Mouse (Mus musculus) cerebellum, postnatal 25 days (tissue): ENCODE data around the gene Pou3f1.

Experiments
- DNase-seq, 2 experiments: peaks; one replicate each; pipeline ENCODE4 v3.0.0; 2021; ENCODE audit warnings: mixed read lengths in 2 of 2

Pou3f1 gene

DNA sequence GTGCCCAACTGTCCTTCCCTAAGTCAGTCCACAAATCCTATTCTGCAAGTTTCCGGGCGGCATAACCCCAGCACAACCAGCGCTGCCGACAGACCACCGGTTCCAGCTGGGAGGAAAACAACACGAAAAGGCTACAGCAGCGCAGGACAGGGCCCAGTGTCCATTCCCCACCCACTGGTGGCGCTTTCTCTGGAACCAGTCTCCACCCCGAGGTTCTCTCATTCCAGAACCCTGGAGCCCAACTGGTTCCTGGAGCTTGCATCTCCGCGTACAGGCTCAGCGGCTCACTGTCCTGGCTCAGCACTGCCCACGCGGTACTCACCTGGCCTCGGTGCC is at the start of gene Pou3f1:
Gene Pou3f1 (plus strand): TSS at position 290 of the 336 bp plus-strand sequence.
- peak in 1 of 2 experiments; percentile 54 for DNase-seq

DNA sequence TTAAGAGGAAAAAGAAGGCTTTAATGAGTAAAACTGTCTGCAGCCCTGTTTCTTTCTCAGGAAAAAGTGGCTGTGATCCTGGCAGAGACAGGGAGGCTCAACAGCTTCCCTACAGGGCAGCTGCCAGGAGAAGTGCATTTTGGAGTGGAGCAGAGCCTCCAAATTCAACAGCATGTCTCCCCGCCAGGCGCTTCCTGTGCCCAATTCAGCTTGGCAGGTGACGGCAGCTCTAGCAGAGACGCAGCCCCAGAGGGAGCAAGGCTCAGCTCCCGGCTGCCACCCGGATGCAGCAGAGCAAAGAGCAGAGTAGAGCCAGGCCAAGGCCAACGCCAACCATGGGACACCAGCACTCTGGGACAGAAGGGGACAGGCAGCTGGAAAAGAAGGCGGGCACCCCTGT is 49.4 kb upstream of the Pou3f1 start:
- peak; percentile 48 to 58 for DNase-seq

GRCm38 (mm10) chr4:124610066-124610465 is 46.5 kb upstream of the Pou3f1 start:
- no peak for DNase-seq

GRCm38 (mm10) chr4:124610703-124611102 is 45.9 kb upstream of the Pou3f1 start, which contains the start of gene 3100002H09Rik:
Gene 3100002H09Rik, minus strand, starts transcription at chr4:124610803.
- DNase-seq = no peak

- DNase-seq = no peak
Measured at GRCm38 (mm10) chr4:124611768-124612167, 44.8 kb upstream of the Pou3f1 start.

DNA sequence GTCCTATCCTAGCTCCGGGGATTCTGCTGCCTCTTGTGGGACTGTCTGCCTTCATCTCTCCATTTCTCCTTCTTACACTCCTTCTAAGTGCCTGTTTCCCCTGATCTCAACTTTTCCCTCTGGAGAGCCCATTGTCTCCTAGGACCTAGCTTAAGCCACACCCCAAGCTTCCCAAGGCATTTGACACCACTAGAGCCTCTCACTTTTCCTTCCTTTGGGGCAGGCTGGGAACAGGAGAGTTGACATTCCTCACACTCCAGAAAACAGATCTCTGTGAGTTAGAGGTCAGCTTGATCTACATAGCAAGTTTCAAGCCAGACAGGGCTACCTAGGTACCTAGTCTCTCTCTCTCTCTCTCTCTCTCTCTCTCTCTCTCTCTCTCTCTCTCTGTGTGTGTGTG is 42.4 kb upstream of the Pou3f1 start:
- DNase-seq = no peak

DNA sequence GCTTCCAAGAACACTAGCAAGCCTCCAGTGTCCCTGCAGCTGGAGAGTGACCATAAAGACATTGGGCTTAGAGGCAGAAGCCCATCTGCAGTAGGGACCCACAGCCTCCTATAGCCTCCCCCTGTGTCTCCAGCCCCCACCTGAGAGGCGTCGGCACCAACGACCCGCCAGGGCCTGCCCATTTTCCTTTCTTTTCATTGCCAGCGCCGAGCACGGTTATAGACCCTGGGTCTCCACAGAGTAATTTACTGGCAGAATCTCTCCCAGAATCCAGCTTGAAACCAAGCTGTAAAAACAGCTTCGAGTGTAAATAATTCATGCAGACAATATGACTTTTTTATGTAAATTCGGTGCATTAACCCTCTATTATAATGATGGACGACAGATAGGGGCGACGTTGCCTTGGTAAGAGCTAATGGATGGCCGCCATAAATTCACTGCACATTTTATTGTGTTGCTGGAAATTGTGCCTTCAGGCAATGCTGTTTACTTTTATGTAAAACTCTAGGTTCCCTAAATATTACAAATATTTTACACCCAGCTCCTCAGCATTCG is 41.1 kb upstream of the Pou3f1 start:
- no peak for DNase-seq

- DNase-seq = no peak
Measured at GRCm38 (mm10) chr4:124615986-124616385, 40.6 kb upstream of the Pou3f1 start.

DNA sequence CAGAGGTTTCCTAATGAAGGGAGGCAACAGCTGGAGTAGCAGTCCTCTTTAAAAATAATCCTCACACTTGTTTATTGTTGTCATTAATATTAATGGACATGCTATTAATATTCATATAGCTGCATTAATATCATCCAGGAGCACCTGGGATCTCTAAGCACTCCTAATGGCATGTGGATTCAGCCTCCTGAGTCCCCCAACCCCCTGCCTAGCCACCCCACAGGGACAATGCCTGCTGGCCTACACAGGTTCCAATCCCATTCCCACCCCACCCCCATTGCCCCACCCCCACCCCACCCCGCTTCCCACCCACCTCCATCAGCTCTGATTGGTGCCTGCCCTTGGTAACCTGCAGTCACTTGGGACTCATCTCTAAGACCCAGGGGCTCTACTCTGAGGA is 40.0 kb upstream of the Pou3f1 start:
- DNase-seq = no peak

DNA sequence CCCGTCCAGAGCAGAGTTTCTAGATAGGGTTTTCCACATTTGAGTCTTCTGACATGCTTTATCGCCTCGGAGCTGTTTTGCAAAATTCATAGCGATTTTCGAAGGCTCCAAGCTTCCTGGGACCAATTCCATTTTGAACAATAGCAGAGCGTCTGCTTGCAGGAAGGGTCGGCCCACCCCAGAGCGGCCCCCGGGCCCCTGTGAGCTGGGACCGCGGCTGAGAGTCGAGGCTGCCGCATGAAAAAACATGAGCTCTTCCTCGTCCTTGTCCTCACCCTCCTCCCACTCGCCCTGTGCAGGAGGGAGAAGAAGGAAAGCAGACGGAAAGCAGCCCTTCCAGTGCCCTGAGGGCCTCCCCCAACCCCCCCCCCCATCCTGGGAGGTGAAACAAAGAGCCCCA is 38.0 kb upstream of the Pou3f1 start:
- DNase-seq = no peak

DNA sequence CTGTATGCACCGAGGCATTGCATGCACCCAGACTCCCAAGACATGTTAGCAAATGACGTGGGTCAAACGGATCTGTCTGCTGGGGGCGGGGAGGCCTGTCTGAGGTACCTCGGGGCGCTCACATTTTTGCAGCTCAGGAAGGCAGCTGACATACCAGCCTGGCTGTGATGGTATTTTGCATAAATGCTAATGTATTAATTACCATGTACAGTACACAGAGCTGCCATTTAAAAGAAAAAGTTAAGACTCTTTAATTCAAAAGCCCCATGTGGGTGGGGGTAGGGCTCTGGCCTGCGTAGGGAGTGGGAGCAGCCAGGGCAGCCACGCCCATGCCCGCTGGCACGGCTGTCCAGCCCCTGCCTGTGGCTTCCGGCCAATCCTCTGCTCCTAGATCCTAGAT is 35.2 kb upstream of the Pou3f1 start:
- DNase-seq = no peak

DNA sequence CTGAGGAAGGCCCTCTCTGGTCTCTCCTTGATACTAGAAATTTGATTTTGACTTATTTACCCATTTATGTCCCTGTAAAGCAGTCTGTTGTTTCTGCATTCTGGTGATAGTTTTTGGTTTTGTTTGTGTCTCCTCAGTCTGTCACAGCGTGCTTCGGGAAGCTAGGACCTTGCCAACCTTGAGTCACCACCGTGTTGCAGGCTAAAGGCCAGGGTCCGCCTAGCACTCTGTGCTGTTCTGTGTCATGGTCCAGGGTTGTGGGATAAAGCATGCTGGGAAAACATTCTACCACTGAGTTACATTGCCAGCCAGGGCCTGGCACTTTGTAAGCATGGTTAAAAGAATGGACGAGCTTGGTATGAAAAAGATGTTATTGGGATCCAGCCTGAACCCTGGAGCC is 34.0 kb upstream of the Pou3f1 start:
- DNase-seq = no peak

- peak; percentile 13 to 14 for DNase-seq
Measured at GRCm38 (mm10) chr4:124624111-124624581, 32.5 kb upstream of the Pou3f1 start.

GRCm38 (mm10) chr4:124626836-124627235 is 29.8 kb upstream of the Pou3f1 start:
- no peak for DNase-seq

DNA sequence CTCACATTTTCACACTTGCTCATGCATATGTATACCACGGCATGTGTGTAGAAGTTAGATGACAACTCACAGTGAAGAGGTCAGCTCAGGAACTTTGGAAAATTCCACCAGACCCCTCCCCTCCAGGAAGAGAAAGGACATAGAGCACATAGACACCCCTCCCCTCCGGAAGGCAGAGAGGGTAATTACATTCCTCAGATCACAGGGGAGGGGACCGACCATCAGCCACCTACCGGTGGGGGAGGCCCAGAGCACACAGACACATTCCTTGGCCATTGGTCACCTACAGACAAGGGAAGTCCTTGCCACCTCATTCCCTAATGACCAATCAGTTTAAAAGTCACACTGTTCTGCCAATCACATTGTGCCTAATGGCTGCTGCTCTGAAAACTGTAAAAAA is 25.2 kb upstream of the Pou3f1 start:
- no peak for DNase-seq

- DNase-seq = no peak
Measured at GRCm38 (mm10) chr4:124632856-124633255, 23.8 kb upstream of the Pou3f1 start.

DNA sequence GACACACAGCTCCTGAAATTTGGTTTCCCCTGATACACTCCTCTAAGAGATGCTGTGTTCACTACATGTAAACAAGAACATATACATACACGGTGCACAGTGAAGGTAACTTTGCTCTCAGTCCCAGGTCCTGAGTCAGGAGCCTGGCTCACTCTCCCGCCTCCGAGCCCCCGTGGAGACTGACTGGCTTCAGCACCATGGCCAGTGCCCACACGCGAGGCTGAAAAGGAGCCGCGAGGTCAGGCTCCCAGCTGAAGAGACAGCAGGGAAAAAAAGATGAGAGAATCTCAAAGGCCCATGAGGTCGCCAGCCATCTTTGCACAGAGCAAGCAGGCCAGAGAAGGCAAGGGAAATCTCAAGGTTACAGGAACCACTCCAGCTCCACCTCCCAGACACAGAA is 23.3 kb upstream of the Pou3f1 start:
- DNase-seq = no peak

DNA sequence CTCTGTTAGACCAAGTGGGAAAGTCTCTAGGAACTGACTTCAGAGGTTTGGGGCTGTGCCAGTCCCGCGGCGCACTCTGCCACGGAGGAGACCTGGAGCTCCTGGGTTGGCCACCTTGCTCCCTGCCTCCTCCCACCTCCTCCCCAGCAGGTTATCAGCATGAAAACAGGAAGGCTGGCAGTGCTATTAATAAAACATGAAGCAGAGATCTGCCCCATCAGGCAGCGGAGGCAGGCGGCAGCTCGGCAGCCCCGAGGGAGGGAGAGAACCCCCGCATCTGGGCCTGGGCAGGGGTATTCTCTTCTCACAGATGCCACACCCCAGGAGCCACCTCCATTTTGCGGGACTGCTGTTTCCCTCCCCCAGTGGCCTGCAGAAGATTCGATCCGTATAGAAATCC is 16.9 kb upstream of the Pou3f1 start:
- no peak for DNase-seq

DNA sequence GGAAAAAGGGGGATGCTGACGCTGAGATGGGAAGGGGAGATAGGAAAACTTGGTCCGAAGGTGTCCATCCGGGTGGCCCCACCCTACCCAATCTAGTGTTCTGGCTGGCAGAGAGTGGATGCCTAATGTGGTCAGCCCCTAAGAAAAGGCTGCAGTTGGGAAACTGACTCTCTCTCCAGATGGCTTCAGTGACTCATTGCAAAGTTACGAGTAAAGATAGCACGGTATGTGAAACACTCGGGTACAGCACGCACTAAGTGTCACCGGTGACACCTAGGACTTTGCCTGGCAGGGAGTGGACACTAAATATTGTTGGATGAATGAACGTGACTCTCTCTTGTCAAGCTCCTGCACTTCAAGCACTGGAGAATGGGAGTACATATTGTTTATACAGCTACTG is 12.7 kb upstream of the Pou3f1 start:
- DNase-seq = no peak

DNA sequence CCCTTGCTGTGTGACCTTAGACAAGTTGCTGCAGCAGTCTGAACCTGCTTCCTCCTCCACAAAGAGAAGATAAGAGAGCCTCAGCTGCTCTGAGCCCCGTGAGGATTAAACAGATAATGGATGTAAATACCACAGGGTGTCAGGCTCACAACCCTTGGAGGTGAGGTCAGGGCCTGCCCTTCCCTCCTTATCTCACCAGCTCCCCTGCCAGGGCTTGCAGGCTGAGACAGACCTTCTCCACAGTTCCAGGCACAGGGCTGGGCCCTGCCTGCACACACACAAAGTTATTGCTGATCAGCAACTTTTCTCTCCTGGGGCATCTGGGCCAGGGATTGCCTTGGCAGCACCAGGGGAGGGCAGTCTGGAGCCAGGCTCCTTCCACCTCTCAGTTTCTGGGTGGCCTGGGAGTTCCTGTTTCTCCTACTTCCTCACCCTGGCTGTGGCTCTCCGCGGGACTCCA is 11.6 kb upstream of the Pou3f1 start:
- no peak for DNase-seq

GRCm38 (mm10) chr4:124646591-124646990 is 10.0 kb upstream of the Pou3f1 start:
- DNase-seq = no peak

- DNase-seq = no peak
Measured at GRCm38 (mm10) chr4:124647909-124648308, 8.7 kb upstream of the Pou3f1 start.

DNA sequence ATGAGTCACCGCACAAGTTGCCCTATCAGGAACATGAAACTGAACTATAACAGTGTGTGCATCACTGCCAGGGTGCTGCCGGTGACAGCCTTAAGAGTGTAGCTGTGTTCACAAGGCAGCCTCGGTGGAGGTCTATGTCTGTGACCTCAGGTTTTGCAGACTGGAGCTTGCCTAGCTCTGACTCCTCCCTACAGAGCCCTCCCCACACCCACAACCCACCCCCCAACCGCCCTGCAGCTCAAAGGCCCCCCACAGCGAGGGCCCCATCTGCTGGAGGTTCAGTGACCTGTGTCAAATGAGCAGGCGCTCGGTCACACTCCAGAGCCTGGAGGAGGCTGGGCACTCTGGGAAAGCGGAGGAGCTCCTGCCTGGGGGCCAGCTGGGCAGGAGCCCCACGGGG is 3.7 kb upstream of the Pou3f1 start:
- DNase-seq = no peak

GRCm38 (mm10) chr4:124656854-124657650 is 445 bp downstream of the Pou3f1 start:
- DNase-seq = peak; percentile 69 to 84

- peak; percentile 27 to 34 for DNase-seq
Measured at GRCm38 (mm10) chr4:124657781-124658180, 1.2 kb downstream of the Pou3f1 start.
